Mouse (Mus musculus): ENCODE measurements around the gene Sv2a. TPM values are rescaled to one million over a fixed set of nuclear protein-coding genes. Genes with fewer than 3 reads are reported as not detected.
"Not testable (repeated sequence)": the region's sequence is repeated elsewhere in the genome, so short reads cannot be mapped to it uniquely, and the experiment has no call there.

Sv2a gene
- polyA plus RNA-seq, 1 experiment = 3.9 TPM

DNA sequence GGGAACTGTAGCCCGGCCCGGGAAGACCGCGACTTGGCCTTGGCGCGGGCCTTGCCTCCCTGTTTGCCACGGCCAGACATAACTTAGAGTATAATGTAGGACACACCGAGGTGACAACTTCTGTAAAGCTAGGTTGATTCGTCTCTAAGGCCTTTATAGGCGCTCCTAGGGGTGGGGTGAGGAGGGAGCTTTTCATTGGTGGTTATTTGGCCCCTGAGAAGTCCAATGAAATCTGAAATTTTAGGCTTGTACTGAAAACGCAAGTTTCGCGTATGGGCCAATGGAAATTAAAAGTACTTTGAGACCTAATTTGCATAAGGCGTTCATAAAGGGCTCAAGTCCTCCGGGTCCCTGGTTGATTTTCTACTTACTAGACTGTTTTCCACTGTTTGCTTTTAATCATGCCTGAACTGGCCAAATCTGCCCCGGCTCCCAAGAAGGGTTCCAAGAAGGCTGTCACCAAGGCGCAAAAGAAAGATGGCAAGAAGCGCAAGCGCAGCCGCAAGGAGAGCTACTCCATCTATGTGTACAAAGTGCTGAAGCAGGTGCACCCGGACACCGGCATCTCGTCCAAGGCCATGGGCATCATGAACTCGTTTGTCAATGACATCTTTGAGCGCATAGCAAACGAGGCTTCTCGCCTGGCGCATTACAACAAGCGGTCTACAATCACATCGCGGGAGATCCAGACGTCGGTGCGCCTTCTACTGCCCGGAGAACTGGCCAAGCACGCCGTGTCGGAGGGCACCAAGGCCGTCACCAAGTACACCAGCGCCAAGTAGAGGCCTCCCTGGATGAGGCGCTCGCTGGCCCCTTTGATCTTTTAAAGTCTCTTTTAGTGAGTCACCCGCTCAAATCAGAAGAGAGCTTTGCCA lies 40.1 kb downstream of the Sv2a start, which contains the start of the genes Hist2h2ac and Hist2h2be:
Gene Hist2h2ac, minus strand, starts transcription at position 116 of the 875 bp plus-strand sequence.
Gene Hist2h2be, plus strand, starts transcription at position 355 of the 875 bp plus-strand sequence.
- DNase-seq (ENCODE audit: low read depth) = no peak

DNA sequence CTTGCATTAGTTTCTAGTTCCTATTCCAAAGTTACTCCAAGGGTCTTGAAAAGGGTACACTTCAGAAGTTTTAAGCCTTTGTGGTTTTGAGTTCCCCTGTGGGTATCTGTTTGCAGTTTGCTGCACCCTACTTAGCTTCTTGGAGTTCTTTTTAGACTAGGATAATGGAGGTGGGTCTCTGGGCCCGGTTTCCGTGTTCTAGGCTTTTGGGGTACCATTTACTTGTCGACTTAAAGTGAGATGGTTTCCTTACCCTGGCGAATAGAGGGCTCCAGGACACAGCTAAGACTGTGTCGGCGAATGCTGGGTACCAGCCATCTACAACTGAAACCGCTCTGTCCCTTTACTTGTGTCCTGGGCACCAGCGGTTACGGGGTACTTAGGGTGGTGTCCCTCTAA lies 40.7 kb downstream of the Sv2a start:
- no peak for DNase-seq (ENCODE audit: low read depth)

DNA sequence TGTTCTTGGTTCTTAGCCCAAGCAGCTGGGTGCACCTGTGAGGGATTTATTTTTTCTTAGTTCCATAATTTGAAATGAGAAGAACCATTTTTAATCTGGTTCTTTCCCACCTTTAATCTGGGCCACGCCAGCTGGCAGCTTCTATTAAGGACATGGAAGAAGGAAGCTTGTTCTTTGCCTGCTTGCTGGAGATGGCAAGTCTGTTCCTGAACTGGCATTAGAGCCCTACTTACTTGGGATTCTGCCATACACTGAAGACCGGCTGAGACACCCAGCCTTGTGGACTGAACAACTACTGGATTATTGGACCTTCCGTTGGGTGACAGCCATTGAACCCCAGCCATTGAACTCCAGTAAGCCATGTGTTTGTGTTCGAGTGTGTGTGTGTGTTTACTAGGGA lies 41.8 kb downstream of the Sv2a start:
- no peak for DNase-seq (ENCODE audit: low read depth)

DNA sequence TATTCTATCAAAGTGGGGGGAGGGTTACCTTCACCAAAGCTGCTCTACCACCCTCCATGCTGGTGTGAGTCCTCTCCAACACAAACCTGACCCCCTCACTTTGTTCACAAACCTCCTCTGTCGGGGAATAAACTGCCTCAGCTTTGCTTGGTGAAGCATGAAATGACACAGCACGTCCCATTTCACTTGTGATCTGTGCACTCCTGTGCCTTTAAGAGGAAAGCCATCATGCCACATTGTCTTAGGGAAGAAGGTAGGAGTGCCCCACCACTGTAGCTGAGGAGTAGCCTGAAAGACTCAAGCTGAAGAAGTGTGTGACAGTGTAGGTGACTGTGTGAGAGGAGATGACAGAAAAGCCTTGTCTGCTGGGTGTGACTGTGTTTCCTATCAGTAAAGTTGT lies 44.5 kb downstream of the Sv2a start:
- DNase-seq (ENCODE audit: low read depth) = no peak

DNA sequence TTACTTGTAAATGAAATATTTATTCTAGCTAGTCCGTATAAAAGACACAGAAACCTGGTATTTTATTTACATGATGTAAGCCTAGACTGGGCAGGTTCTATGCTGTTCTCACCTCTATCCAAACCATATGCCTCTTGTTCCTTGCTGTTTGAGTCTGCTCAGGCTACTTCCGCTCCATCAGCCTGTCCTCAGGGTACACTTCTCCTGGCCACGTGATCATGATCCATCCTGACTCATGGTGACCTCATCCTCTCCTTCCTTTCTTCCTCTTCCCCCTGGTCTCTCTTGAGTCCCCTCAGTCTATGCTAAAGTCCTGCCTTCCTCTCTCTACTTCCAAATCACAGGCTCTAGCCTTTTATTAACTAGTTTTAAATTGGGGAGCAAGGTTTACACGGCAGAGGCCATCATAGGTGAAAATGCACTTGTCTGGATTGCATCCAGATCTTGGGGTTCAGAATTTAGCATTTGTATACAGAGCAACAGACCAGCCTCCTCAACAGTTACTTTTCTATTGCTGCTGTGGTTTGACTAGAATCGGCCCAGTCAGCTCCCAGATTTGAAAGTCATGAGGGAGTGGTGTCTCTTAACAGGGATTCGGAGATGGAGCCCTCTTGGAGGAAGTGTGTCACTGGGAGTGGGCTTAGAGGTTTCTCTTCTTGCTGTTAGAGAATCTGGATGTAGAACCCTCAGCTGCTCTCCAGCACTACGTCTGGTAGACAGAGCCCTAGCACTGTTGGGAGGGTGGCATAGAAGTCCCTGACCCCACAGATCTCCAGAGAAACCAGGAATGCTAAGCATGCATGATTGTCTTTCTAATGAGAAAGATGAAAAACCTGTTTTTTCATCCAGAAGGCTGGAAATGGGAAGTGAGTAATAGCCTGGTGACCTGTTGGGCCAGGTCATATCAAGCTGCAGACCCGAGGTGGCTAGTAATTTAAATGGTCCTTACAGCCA lies 46.0 kb downstream of the Sv2a start:
- no peak for DNase-seq (ENCODE audit: low read depth)

DNA sequence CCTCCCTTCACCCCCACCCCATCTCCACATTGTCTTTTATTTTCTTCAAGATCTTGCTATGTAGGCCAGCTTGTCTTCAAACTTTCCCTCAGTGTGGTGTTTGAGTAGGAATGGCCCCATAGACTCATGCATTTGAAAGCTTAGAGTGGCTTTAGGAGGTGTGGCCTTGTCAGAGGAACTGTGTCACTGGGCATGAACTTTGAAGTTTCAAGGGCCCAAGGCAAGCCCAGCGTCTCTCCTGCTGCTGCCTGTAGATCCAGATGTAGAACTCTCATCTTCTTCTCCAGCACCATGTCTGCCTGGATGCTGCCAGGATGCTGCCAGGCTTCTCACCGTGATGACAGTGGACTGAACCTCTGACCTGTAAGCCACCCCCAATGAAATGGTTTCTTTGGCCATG lies 47.9 kb downstream of the Sv2a start:
- DNase-seq (ENCODE audit: low read depth) = no peak

DNA sequence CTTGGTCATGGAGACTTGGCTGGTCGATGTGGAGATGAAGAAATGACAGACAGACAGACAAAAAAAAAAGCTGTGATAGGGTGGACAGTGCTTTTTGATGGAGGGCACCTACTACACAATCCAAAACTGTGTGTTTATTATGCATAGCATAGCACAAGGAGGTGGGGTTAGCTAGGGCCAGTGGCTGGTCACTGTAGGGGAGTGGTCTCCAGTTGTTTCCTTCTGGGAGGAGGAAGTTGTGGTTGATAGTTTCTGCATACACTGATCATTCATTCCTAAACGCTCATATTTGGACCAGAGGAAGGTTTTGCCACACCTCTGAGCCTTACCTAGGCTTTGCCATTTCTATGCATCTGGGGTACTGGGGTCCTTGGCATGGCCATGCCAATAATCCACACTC lies 49.5 kb downstream of the Sv2a start:
- DNase-seq (ENCODE audit: low read depth) = no peak

DNA sequence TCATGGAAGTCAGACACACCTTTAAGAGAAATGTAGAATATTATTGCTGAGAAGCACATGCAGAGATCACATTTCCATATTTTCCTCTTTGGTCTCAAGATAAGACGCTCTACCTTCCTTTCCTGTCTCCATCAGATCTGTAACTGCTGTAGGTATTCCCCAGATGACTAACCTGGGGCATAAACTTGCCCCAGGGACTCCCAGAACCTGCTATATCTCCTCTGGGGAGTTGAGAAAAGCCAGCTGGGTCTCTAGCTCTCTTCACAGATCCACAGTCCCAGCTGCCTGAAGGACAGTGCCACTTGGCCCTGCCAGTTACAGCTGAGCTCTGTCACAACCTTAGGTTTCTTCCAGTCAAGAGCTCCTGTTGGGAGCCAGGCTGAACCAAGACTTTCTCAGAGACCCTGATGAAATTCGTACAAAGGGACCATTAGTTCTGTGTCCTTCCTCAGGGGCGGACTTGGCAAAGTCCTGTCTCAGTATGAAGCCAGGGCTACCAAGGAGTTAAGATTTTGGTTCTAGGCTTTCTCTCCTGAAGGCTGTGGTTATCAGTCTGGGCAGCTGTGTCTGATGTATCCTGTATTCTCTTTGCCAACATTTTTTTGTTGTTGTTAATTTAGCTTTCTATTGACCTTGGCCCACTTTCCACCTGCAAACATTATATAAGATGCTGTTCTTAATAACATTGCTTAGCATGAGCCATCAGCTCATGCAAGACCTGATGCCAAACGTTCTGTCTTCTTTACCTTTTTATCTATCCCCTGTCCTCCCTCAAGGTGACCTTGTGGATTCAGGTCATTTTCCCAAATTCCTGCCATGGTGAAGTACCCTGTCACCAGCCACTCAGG lies 50.2 kb downstream of the Sv2a start:
- DNase-seq (ENCODE audit: low read depth) = no peak

DNA sequence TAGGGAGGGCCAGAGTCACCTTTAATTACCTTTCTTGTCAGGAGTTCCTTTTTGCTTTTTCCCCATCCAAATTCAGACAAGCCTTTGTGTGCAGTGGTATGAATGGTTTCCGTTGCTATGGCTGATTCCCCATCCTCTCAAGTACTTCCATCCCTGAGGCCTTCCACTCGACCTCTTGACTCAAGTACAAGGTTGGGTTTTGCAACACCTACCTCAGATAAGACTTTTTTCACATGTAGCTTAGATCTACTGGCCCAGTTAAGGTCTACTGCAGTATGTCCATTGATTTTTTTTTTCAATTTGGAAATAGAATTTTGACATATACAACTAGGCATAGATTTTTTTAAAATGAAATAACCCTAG lies 50.8 kb downstream of the Sv2a start:
- no peak for DNase-seq (ENCODE audit: low read depth)

DNA sequence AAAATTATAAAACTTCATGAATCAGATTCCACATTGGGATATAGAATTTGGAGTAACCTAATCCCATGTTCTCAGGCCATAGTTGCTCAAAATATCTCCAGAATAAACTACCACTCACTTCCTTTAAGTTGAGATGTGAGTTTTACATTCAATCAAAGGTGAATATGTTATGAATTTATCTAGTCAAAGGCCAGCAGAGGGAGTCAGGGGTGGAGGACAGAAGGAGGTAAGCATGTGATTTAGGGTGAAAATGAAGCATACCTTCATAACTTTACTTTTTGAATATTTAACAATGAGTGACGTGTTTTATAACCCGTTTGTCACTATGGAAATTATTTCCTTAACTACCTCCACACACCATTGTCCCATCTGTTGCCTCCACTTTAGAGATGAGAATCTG lies 54.0 kb downstream of the Sv2a start:
- DNase-seq (ENCODE audit: low read depth) = no peak

DNA sequence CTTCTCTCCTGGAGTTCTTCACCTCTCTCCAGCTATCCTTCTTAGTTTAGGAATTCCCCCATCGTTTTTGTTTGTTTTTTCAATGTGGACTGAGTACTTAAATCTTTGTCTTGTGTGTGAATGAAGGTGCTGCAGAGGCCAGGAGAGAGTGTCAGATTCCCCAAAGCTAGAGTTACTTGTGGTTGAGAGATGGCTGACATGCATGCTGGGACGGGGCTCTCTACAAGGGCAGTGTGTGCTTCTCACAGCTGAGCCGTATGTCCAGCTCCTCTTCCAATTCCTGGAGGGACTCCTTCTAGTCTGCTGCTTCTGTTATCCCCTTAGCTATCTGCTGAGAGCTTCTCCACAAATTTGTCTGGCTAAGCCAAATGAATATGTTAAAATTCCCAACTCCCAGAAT lies 54.9 kb downstream of the Sv2a start:
- DNase-seq (ENCODE audit: low read depth) = no peak

DNA sequence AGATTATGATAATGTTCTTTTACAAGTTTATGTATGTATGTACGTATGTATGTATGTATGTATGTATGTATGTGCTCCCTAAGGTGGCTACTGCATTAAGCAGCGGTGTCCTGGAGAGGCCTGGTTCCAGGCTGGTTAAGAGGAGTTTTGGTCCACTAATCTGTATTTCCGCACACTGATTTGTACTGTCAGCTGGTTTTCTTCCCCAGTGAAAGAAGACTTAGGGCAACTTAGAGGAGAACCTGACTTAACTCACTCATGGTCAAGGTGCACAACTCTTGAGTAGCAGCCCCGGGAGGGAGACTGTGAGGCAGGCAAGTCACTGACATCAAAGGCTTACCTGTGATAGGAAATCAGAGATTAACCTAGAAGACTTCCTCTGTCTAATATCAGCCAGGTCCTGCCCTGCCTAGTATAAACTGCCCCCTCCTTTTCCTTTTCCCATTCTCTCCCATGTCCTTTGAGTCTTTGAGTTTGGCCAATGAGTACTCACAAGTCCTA lies 55.9 kb downstream of the Sv2a start:
- DNase-seq (ENCODE audit: low read depth) = no peak

DNA sequence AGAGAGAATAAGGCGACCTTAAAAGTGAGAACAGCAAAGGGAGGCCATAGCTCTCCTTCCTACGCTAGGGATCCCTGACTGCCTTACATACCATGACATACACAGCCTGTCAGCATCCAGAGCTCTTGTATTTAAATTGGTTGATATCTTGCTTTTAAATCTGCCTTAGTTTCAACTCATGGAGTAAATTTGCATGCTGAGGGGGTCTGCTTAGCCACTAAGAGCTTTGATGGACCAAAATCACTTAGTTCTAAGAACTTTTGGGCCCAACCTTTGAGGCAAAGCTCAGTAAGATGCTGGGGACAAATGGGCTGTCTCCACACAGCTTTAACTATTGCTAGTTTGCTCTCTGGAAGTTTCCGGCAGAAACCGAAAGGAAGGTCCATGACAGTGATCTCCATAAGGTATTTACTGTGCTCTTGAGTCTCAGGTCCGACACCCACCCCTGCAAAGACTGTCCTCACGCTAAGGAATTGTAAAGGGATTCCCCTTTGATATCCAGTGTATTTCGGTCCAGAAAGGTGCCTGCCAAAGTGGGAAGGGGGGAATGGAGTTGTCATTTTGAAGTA lies 56.5 kb downstream of the Sv2a start:
- no peak for DNase-seq (ENCODE audit: low read depth)

DNA sequence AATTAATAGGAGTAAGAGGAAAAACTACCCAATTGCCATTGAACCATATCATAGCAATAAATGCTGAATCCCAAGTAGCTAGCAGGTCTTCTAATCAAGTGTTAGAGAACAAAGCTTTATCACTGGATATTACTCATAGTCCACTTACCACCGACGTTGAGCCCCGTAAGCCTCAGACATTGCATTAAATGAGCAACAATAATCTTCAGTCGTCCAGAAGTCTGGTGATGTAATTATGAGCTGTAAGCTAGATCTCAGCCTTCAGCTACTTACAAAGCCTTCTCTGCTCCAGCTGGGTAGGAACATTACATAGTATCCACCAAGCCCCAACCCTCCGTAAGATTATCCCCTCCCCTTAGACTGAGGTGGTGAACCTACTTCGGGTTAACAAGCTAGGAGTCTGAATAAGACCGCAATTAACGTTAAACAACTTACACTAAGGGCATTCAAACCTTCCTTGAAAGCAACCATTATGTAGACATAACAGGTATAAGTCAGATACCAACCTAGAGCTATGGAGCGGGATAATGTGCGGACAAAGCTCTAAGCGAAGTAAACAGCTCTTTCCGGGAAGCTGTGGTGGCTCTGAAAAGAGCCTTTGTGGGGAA lies 57.1 kb downstream of the Sv2a start:
- no peak for DNase-seq (ENCODE audit: low read depth)

DNA sequence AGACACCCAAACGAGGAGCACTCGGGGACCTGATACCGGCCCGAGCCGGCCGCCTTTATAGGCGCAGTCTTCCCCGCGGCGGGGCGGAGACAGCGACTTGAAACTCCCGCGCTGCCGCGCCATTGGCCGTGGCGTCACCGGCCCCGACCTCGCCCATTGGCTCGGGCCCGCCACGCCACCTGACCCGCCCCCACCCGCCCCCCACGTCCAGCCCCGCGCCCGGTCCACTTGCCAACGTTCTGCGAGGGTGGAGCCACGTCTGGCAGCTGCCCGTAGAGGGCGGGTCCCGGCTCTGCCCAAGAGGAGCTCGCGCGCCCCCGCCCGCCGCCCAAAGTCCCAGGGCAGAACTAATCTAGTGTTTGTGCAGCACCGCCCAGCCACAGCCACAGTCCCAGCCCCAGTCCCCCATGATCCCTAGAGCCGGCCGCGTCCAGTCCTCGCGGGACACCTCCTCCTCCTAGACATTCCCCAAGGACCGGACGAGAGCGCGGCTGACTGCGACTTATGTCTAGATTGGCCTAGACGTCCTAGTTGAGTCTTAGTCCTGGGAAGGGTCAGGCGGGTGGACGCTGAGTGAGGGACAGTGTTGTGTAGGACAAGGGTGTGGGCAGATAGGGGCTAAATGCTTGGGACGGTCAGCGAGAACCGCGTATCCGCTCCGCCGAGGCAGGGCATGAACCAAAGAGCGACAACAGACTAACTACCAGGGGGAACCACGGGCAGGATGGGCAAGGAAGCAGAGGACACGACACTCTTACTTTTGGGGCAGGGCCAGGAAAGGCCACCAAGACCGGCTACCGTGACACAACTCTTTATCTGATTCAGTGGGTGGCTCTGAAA lies 58.2 kb downstream of the Sv2a start, which contains the start of gene Hist2h3c2:
Gene Hist2h3c2, minus strand, starts transcription at position 174 of the 840 bp plus-strand sequence.
- not testable (repeated sequence) for DNase-seq (ENCODE audit: low read depth)

DNA sequence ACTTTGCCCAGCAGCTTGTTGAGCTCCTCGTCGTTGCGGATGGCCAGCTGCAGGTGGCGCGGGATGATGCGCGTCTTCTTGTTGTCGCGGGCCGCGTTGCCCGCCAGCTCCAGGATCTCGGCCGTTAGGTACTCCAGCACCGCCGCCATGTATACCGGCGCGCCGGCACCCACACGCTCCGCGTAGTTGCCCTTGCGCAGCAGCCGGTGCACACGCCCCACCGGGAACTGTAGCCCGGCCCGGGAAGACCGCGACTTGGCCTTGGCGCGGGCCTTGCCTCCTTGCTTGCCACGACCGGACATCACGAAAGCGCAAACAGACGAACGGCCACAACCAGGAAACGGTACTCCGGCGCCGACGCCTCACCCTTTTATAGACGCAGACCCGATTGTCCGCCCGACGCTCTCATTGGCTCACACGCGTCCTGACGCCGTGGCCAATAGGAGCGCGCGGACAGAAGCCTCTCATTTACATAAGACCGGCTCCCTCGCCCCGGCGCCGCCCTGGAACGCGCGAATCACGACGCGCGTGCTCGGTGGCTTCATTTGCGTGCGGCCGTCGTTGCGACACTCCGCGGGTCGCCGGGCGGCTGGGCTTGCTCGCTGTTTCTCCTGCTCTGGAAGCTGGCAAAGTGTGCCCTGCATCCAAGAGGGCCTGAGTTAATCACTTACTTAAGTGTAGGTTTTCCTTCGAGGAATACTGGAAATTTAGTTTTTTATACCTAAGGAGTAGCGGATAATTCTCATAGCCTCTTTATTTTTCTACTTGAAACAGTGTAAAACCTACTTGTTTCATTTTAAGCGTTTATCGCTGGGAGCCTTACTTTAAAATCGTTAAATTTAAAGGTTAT lies 59.2 kb downstream of the Sv2a start, which contains the start of gene Hist2h2aa2:
Gene Hist2h2aa2, minus strand, starts transcription at position 328 of the 850 bp plus-strand sequence.
- not testable (repeated sequence) for DNase-seq (ENCODE audit: low read depth)

DNA sequence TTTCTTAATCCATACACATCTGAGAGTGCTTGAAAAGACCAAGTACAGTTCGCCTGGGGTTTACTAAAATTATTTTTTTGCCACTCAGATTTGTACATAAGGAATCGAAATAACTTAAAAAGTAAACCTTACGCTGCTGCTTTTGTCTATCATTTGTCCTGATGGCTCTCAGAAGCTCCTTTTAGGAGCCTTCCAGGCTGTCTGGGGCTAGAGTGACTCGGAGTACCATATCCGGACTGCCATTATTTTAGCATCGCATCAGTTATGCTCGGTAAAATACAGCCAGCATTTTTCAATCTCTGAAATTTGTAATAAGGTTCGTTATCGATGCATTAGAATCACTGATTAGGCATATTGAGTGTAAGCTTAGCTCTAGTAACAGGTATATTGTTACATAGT lies 59.8 kb downstream of the Sv2a start:
- DNase-seq (ENCODE audit: low read depth) = no peak

DNA sequence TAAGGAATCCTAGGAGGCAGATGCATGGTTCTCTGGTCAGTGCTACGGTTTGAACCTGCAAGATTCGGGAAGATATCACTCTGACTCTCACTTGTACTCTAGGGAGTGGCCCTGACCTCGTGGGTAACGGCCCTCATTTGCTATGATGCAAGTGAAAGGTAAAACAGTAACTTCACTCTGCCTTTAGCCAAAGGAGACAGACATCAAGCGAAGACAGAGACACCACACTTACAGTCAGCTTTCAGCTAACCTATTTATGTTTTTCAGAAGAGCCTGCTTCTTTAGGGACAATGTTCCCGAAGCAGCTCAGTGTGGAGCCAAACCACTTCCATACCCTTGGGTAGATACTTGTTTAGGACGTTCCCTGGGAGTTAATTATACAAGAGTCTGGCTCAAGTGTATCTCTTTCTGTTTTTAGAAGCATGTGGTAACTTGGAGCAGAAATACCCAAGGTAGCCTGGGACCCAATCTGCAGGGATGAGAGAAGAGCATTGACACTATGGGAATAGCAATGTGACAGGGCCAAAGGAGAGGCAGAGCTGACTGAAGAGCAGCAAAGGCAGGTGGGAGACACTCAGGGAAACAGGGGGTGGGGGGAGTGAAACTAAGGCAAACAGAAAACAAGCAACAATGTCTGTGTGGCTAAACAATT lies 63.1 kb downstream of the Sv2a start:
- DNase-seq (ENCODE audit: low read depth) = no peak

Measured in gonadal fat pad, adult 2 months (tissue).